Mouse (Mus musculus): ENCODE results near the gene Vmn2r48.
"Not testable (repeated sequence)": the region's sequence is repeated elsewhere in the genome, so short reads cannot be mapped to it uniquely, and the experiment has no call there.

Gene Vmn2r48

GRCm38 (mm10) chr7:9953485-9953884 is at the start of gene Vmn2r48:
Vmn2r48 (minus strand) TSS chr7:9953585.
- DNase-seq = not testable (repeated sequence)

- not testable (repeated sequence) for DNase-seq
These were observed 38.8 kb upstream of the Vmn2r48 start, which contains the start of gene Vmn2r49 for GRCm38 (mm10) chr7:9992157-9992556. Vmn2r49 (minus strand) TSS chr7:9992257.

All from kidney, postnatal 25 days (tissue).